Mouse (Mus musculus): ENCODE measurements around the gene Ganc. TPM values are rescaled to one million over a fixed set of nuclear protein-coding genes. Genes with fewer than 3 reads are reported as not detected.

Ganc gene
- polyA plus RNA-seq (2016; fragmentation: Nextera tagmentation; extraction: Ambion mirVana), result 6.6 and 7.5 TPM in 2 replicates

DNA sequence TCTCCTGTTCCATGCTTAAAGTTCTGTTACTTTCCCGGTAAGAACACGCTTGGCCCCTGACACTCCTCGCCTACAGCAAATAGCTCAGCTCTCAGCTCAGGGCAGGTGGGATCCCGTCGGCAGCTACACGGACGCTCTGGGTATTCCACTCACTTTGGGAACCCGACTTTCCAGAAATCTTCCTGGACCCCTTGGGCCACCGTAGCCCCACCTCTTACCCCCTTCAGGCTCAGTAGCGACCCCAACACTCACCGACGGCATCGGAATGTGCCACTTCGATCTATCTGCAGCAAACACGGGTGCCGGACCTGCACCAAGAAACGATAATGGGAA lies at the start of gene Ganc:
Gene Ganc, plus strand, starts transcription at position 244 of the 333 bp plus-strand sequence.
- Histone ChIP-seq H3K4me1 (peaks cover 29% of the 10 kb centered on the region), H3K4me3 (peak within 1 kb of the TSS; percentile 83), H3K9me3 (peaks cover 14% of the 10 kb centered on the region; the same call in 1 of the 2 replicates), H3K36me3 (replicated peaks) (peaks cover 21% of the 10 kb centered on the region), H3K27ac (peak within 1 kb of the TSS; percentile 94), H3K27me3 (ENCODE audit: poor library complexity, severe bottlenecking) (no peaks in the 10 kb centered on the region)
- no peak for DNase-seq (ENCODE audit: extremely low spot score, low spot score)
- under 1% methylated on average over 17 of the region's 17 CpGs for WGBS

- Histone ChIP-seq H3K9me3 (no peaks in the 10 kb centered on the region), H3K27ac (no peak overlapping the region), H3K4me1 (no peaks in the 10 kb centered on the region), H3K4me3 (no peak overlapping the region), H3K27me3 (ENCODE audit: poor library complexity, severe bottlenecking) (no peaks in the 10 kb centered on the region), H3K36me3 (replicated peaks) (peaks cover 83% of the 10 kb centered on the region)
- no peak for DNase-seq (ENCODE audit: extremely low spot score, low spot score)
- 84% methylated on average over 1 of the region's 1 CpGs for WGBS
Measured at GRCm38 (mm10) chr2:120360425-120360824, 43.3 kb upstream of the Ganc start.

- H3K27ac ChIP-seq, result no peak overlapping the region
- no peaks in the 10 kb centered on the region for H3K9me3 ChIP-seq
- H3K4me1 ChIP-seq, result no peaks in the 10 kb centered on the region
- peaks cover 83% of the 10 kb centered on the region for H3K36me3 ChIP-seq (replicated peaks)
- 95% methylated on average over 3 of the region's 3 CpGs for WGBS
- H3K4me3 ChIP-seq, result no peak overlapping the region
- H3K27me3 ChIP-seq (ENCODE audit: poor library complexity, severe bottlenecking), result no peaks in the 10 kb centered on the region
- DNase-seq (ENCODE audit: extremely low spot score, low spot score), result no peak
Measured at GRCm38 (mm10) chr2:120366501-120366900, 37.2 kb upstream of the Ganc start.

DNA sequence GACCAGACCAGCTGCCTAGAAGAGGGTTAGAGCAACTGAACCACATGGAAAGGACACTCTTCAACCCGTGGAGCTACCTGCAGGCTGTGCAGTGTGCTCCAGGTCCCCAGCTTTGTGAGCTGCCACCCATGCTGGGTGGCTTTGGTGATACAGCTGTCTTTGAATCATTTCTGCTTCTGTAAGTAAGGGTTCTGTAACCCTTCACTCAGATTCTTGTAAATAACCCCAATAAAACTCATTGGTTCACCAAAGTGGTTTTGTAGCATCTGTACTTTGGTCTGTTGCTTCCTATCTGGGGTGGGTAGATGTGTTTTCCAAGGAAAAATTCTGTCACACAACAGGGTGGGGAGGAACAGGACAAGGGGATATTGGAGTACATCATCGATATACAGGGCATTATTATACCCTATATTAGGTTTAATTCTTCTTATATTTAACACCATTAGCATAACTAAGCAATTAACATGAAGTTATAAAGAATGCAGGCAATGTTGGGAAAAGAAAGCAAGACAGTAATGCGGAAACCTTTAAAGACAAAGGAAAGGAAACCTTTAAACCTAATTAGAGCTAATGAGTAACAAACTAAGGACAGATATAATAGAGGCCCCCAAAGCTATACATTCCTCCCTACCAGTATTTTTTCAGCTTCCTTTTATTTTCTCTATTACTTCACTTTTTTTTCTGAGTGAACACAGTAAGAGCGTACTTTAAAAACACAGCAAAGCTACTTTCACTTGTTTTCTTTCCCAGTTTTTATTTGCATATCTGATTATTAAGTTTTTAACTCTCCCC lies 36.1 kb upstream of the Ganc start:
- Histone ChIP-seq H3K27ac (no peak overlapping the region), H3K9me3 (no peaks in the 10 kb centered on the region), H3K27me3 (ENCODE audit: poor library complexity, severe bottlenecking) (no peaks in the 10 kb centered on the region), H3K4me1 (no peaks in the 10 kb centered on the region), H3K36me3 (replicated peaks) (peaks cover 83% of the 10 kb centered on the region), H3K4me3 (no peak overlapping the region)
- no peak for DNase-seq (ENCODE audit: extremely low spot score, low spot score)
- WGBS, result 88% methylated on average over 4 of the region's 4 CpGs

DNA sequence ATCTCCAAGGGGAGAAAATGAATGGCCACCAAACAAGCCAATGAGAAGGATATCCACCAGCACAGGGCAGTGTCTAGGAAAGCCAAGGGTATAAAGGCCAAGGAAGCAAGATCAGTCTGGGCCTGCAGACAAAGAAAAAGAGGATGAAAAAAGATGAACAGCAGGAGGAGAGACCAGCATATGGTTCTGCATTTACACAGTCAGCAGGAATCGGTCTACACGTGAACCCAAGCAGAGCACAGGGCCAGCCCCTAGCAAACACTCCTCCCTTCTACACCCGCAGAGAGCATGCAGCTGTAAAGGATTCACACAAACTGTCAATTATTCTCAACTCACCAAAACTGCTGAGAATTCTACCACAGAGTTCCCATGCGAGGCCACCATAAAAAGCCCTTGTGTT lies 29.8 kb upstream of the Ganc start:
- 82% methylated on average over 4 of the region's 4 CpGs for WGBS
- Histone ChIP-seq H3K4me1 (no peaks in the 10 kb centered on the region), H3K4me3 (no peak overlapping the region), H3K27me3 (ENCODE audit: poor library complexity, severe bottlenecking) (no peaks in the 10 kb centered on the region), H3K36me3 (replicated peaks) (peaks cover 95% of the 10 kb centered on the region), H3K9me3 (no peaks in the 10 kb centered on the region), H3K27ac (no peak overlapping the region)
- no peak for DNase-seq (ENCODE audit: extremely low spot score, low spot score)

- no peaks in the 10 kb centered on the region for H3K4me1 ChIP-seq
- DNase-seq (ENCODE audit: extremely low spot score, low spot score), result no peak
- no peak overlapping the region for H3K4me3 ChIP-seq
- H3K9me3 ChIP-seq, result no peaks in the 10 kb centered on the region
- peaks cover 94% of the 10 kb centered on the region for H3K36me3 ChIP-seq (replicated peaks)
- no peaks in the 10 kb centered on the region for H3K27me3 ChIP-seq (ENCODE audit: poor library complexity, severe bottlenecking)
- WGBS, result 85% methylated on average over 1 of the region's 1 CpGs
- H3K27ac ChIP-seq, result no peak overlapping the region
Measured at GRCm38 (mm10) chr2:120386264-120386663, 17.4 kb upstream of the Ganc start.

GRCm38 (mm10) chr2:120387291-120387690 lies 16.4 kb upstream of the Ganc start:
- WGBS, result 93% methylated on average over 1 of the region's 1 CpGs
- Histone ChIP-seq H3K27me3 (ENCODE audit: poor library complexity, severe bottlenecking) (no peaks in the 10 kb centered on the region), H3K27ac (no peak overlapping the region), H3K4me3 (no peak overlapping the region), H3K4me1 (no peaks in the 10 kb centered on the region), H3K9me3 (no peaks in the 10 kb centered on the region), H3K36me3 (replicated peaks) (peaks cover 94% of the 10 kb centered on the region)
- no peak for DNase-seq (ENCODE audit: extremely low spot score, low spot score)

GRCm38 (mm10) chr2:120389376-120389775 lies 14.3 kb upstream of the Ganc start:
- DNase-seq (ENCODE audit: extremely low spot score, low spot score), result no peak
- Histone ChIP-seq H3K27me3 (ENCODE audit: poor library complexity, severe bottlenecking) (no peaks in the 10 kb centered on the region), H3K27ac (no peak overlapping the region), H3K4me1 (no peaks in the 10 kb centered on the region), H3K9me3 (no peaks in the 10 kb centered on the region), H3K4me3 (no peak overlapping the region), H3K36me3 (replicated peaks) (peaks cover 94% of the 10 kb centered on the region)
- 93% methylated on average over 3 of the region's 3 CpGs for WGBS

DNA sequence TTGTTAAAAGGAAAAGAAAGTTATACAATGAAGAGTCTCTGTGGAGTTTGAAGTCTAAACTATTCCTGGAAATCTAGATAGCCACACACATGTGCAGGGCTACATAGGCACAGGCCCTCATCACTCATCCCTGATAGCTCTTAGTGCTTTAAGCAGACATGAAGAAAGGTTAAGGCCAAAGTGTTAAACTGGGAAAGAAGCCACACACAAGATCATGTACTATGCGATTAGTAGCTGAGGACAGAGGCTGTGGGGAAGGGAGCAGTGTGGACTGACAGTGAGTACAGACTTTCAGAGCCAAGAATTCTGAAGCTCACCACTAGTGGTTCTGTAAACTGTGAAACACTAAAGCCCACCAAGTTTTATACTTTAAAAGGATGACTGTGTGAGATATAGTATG lies 12.8 kb upstream of the Ganc start:
- H3K36me3 ChIP-seq (replicated peaks), result peaks cover 95% of the 10 kb centered on the region
- 96% methylated on average over 1 of the region's 1 CpGs for WGBS
- no peak overlapping the region for H3K27ac ChIP-seq
- no peaks in the 10 kb centered on the region for H3K27me3 ChIP-seq (ENCODE audit: poor library complexity, severe bottlenecking)
- no peaks in the 10 kb centered on the region for H3K9me3 ChIP-seq
- no peaks in the 10 kb centered on the region for H3K4me1 ChIP-seq
- H3K4me3 ChIP-seq, result no peak overlapping the region
- no peak for DNase-seq (ENCODE audit: extremely low spot score, low spot score)

- no peaks in the 10 kb centered on the region for H3K27me3 ChIP-seq (ENCODE audit: poor library complexity, severe bottlenecking)
- H3K9me3 ChIP-seq, result no peaks in the 10 kb centered on the region
- no peak for DNase-seq (ENCODE audit: extremely low spot score, low spot score)
- no peak overlapping the region for H3K27ac ChIP-seq
- peaks cover 99% of the 10 kb centered on the region for H3K36me3 ChIP-seq (replicated peaks)
- no peaks in the 10 kb centered on the region for H3K4me1 ChIP-seq
- H3K4me3 ChIP-seq, result no peak overlapping the region
Measured at GRCm38 (mm10) chr2:120392406-120392805, 11.3 kb upstream of the Ganc start.

DNA sequence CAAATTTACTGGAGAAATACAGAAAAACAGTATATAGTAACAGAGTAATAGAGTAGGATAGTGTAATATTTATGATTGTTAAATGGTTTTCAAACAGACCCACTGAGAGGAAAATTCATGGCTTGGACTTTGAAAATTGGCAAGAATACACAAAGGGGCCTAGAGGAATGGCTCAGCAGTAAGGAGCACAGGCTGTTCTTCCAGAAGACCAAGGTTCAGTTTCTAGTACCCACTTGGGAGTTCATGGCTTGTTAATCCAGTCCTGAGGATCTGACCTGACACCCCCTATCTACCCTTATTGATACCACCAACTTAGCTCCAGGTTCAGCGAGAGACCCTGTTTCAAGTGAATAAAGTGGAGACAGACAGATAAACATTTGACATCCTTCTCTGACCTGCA lies 5.7 kb upstream of the Ganc start:
- Histone ChIP-seq H3K4me3 (no peak overlapping the region), H3K9me3 (no peaks in the 10 kb centered on the region), H3K36me3 (replicated peaks) (peaks cover 61% of the 10 kb centered on the region), H3K27ac (no peak overlapping the region), H3K4me1 (peaks cover 9% of the 10 kb centered on the region), H3K27me3 (ENCODE audit: poor library complexity, severe bottlenecking) (no peaks in the 10 kb centered on the region)
- no peak for DNase-seq (ENCODE audit: extremely low spot score, low spot score)
- 89% methylated on average over 1 of the region's 1 CpGs for WGBS

GRCm38 (mm10) chr2:120402813-120403212 lies 883 bp upstream of the Ganc start:
- peaks cover 29% of the 10 kb centered on the region for H3K4me1 ChIP-seq
- no peak for DNase-seq (ENCODE audit: extremely low spot score, low spot score)
- peak overlapping the region; percentile 83 for H3K4me3 ChIP-seq
- H3K27me3 ChIP-seq (ENCODE audit: poor library complexity, severe bottlenecking), result no peaks in the 10 kb centered on the region
- peaks cover 23% of the 10 kb centered on the region for H3K36me3 ChIP-seq (replicated peaks)
- H3K9me3 ChIP-seq, result peaks cover 6% of the 10 kb centered on the region; the same call in 1 of the 2 replicates
- no peak overlapping the region for H3K27ac ChIP-seq
- WGBS, result 63% methylated on average over 3 of the region's 3 CpGs

DNA sequence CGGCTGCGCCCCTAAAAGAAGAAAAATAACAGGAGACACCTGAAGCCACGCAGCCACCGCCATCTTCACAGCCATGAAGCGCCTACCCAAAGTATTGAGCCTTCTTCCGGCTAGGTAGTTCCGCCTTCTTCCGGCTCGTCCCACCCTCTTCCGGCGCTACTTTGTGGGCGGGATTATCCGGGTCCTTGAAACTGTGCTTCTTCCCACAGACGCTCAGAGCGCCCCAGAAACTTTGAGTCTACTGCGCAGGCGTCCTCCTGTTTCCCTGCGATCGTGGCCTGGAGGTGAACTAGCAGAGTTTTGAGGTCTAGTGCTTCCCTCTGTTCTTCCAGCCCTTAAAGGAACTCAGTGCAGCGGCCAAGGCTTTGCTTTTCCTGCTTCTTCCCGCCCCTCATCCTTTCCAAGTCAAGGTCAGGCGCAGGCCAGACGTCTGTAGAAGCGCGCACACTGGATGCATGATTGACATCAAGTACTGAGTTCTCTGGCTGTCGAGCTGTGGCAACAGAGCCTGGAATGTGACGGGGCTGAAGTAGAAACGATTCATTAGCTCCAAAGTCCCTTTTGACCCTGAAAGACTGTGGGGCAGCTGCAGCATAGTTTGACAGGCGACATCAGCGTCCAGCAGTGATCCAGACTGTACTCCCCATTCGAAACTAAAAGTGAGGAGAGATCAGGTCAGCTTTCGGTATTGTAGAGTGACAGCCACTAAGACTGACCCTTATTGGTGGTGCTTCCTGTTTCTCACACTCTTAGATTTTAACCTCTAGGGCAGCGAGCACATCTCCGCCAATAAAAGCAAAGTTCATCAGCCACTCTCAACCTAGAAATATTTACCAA lies 508 bp downstream of the Ganc start, which contains the start of gene Tmem87a:
Gene Tmem87a, minus strand, starts transcription at position 128 of the 837 bp plus-strand sequence.
- Histone ChIP-seq H3K4me1 (peaks cover 29% of the 10 kb centered on the region), H3K4me3 (peak within 1 kb of the TSS; percentile 83), H3K27ac (peak within 1 kb of the TSS; percentile 94), H3K9me3 (peaks cover 16% of the 10 kb centered on the region; the same call in 1 of the 2 replicates), H3K27me3 (ENCODE audit: poor library complexity, severe bottlenecking) (no peaks in the 10 kb centered on the region), H3K36me3 (replicated peaks) (peaks cover 21% of the 10 kb centered on the region)
- WGBS, result 2% methylated on average over 34 of the region's 34 CpGs
- DNase-seq (ENCODE audit: extremely low spot score, low spot score), result peak; percentile 97
